Mouse (Mus musculus): ENCODE data around the gene Tubgcp5. TPM values are rescaled to one million over a fixed set of nuclear protein-coding genes. Genes with fewer than 3 reads are reported as not detected.
A peak's percentile ranks its signal among the peaks of the same experiment; 100 is the strongest.

Tubgcp5 gene
- polyA plus RNA-seq, 1 experiment from 2014 or later: 37.1 TPM

DNA sequence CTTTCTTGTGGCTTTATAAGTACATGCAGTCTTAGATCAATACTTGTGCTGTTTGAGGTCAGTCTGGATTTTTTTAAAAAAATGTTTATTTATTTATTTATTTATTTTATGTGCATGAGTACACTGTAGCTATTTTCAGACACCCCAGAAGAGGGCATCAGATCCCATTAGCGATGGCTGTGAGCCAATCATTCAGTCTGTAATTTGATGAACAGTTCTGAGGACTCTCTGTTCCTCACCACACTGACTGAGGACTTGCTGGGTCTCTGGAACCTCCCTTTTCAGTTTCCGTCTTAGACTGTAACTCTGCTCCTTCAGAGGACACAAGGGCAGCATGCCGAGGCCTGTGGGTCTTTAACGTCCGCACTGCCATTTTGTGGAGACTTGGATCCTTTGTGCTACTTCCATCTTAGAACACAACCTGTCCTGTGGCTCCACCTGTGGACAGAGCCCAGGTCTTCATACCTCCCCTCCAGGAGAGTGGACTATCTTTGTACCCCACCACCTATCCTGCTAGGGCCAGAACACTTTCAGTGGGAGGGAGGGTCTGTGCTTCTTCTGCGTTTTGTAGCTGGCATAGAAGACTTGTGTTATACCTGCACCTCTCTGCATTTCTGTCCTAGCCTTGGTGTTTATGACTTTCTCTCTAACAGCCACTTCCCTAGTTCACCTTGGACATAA lies 76.5 kb downstream of the Tubgcp5 start:
- Histone ChIP-seq H3K4me1 (no peaks in the 10 kb centered on the region), H3K4me2 (replicated peaks) (no peak overlapping the region), H3K9me3 (replicated peaks) (no peaks in the 10 kb centered on the region), H3K9ac (no peak overlapping the region), H3K4me3 (replicated peaks) (no peak overlapping the region), H3K27me3 (no peaks in the 10 kb centered on the region), H3K27ac (replicated peaks) (no peak overlapping the region), H3K36me3 (peaks cover 26% of the 10 kb centered on the region)
- 84% methylated on average over 6 of the region's 6 CpGs for WGBS
- ATAC-seq (ENCODE audit: insufficient number of reproducible peaks, low FRiP score, low TSS enrichment, low read depth): 0 out of 2 replicates have a peak, but pooled peaks have one; percentile 19

DNA sequence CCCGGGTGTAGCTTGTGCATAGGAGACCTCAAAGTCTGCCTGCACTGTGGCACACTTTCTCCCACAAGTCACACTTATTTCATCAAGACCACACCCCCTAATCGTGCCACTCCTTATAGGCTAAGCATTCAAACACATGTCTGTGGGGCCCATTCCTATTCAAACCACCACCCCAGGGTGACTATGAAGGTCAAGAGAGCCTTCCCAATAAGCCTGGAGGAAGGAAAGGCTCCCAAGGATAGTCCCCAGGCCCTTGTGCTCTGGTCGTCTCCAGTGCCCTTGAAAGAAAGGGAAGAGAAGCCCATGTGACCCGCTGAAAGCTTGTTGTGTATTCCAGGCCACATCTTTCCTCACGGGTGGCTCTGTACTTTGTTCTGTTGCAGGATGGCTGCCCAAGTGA lies 77.5 kb downstream of the Tubgcp5 start:
- no peaks in the 10 kb centered on the region for H3K9me3 ChIP-seq (replicated peaks)
- WGBS: 78% methylated on average over 5 of the region's 5 CpGs
- H3K27me3 ChIP-seq: no peaks in the 10 kb centered on the region
- no peak for ATAC-seq (ENCODE audit: insufficient number of reproducible peaks, low FRiP score, low TSS enrichment, low read depth)
- no peaks in the 10 kb centered on the region for H3K4me1 ChIP-seq
- H3K4me2 ChIP-seq (replicated peaks): no peak overlapping the region
- no peak overlapping the region for H3K9ac ChIP-seq
- H3K4me3 ChIP-seq (replicated peaks): no peak overlapping the region
- no peak overlapping the region for H3K27ac ChIP-seq (replicated peaks)
- H3K36me3 ChIP-seq: peaks cover 33% of the 10 kb centered on the region

DNA sequence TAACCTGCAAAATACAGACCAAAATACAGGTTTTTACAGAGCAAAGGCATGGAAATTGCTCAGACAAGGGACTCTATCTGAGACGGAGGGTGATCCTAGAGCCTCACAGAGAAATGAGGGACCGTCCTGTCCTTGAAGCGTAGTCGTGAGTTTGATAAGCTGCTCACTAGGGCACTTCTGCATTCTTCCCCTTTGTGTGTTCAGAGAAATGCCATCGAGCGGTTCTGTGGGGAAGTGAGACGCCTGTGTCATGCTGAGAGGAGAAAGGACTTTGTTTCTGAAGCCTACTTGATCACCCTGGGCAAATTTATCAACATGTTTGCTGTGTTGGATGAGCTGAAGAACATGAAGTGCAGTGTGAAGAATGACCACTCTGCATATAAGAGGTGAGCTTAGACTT lies 80.7 kb downstream of the Tubgcp5 start:
- Histone ChIP-seq H3K4me3 (replicated peaks) (no peak overlapping the region), H3K27ac (replicated peaks) (no peak overlapping the region), H3K9me3 (replicated peaks) (no peaks in the 10 kb centered on the region), H3K9ac (no peak overlapping the region), H3K27me3 (no peaks in the 10 kb centered on the region), H3K4me1 (no peaks in the 10 kb centered on the region), H3K4me2 (replicated peaks) (no peak overlapping the region), H3K36me3 (peaks cover 65% of the 10 kb centered on the region)
- no peak for ATAC-seq (ENCODE audit: insufficient number of reproducible peaks, low FRiP score, low TSS enrichment, low read depth)
- WGBS: 93% methylated on average over 7 of the region's 7 CpGs

DNA sequence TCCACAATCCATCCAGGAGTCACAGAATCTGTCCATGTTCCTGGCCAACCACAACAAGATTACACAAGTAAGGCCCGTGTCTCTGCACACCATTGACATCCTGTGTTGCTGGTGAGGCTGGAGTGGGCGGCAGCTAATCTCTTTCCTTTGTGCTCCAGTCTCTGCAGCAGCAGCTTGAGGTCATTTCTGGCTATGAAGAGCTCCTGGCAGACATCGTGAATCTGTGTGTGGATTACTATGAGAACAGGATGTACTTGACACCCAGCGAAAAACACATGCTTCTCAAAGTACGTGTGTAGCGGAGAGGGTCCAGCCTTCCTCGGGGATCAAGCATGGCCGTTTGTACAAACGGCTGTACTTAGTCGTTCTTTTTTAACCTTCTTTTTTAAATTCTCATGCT lies 83.8 kb downstream of the Tubgcp5 start:
- WGBS: 88% methylated on average over 10 of the region's 10 CpGs
- Histone ChIP-seq H3K9ac (no peak overlapping the region), H3K27me3 (no peaks in the 10 kb centered on the region), H3K4me3 (replicated peaks) (no peak overlapping the region), H3K4me1 (no peaks in the 10 kb centered on the region), H3K4me2 (replicated peaks) (no peak overlapping the region), H3K9me3 (replicated peaks) (no peaks in the 10 kb centered on the region), H3K36me3 (peaks cover 89% of the 10 kb centered on the region), H3K27ac (replicated peaks) (no peak overlapping the region)
- no peak for ATAC-seq (ENCODE audit: insufficient number of reproducible peaks, low FRiP score, low TSS enrichment, low read depth)

DNA sequence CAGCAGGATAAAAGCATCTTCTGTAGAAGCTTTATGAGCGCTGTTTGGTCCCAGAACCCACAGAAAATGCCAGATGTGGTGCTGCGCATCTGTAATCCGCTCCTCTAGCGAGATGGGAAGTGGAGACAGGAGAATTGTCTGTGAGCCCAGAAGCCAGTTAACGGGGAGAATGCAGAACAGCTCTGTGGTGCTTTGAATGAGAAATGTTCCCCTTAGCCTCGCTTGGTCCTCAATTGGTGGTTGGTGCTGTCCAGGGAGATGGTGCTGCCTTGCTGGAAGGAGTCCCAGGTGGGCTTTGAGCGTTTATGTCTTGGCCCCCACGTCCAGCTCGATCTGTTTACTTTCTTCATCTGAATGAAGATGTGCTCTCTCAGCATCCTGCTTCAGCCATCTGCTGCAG lies 86.9 kb downstream of the Tubgcp5 start:
- Histone ChIP-seq H3K4me2 (replicated peaks) (no peak overlapping the region), H3K36me3 (peaks cover 68% of the 10 kb centered on the region), H3K4me3 (replicated peaks) (no peak overlapping the region), H3K9ac (no peak overlapping the region), H3K4me1 (no peaks in the 10 kb centered on the region), H3K27me3 (no peaks in the 10 kb centered on the region), H3K27ac (replicated peaks) (no peak overlapping the region), H3K9me3 (replicated peaks) (no peaks in the 10 kb centered on the region)
- ATAC-seq (ENCODE audit: insufficient number of reproducible peaks, low FRiP score, low TSS enrichment, low read depth): no peak
- WGBS: 79% methylated on average over 9 of the region's 9 CpGs

Other genes with a start within 250 kb of the Tubgcp5 start
- gene Siglech, start 26.0 kb upstream of the Tubgcp5 start, polyA plus RNA-seq (2015; fragmentation: Nextera tagmentation; extraction: Ambion mirVana): 0.92 and 1.1 TPM in 2 replicates
- gene Cyfip1, start 47.6 kb downstream of the Tubgcp5 start, polyA plus RNA-seq (2015; fragmentation: Nextera tagmentation; extraction: Ambion mirVana): 106 and 110 TPM in 2 replicates
- gene Nipa2, start 168.3 kb downstream of the Tubgcp5 start, polyA plus RNA-seq (2015; fragmentation: Nextera tagmentation; extraction: Ambion mirVana): 36.8 and 38.3 TPM in 2 replicates
- gene Nipa1, start 225.8 kb downstream of the Tubgcp5 start, polyA plus RNA-seq (2015; fragmentation: Nextera tagmentation; extraction: Ambion mirVana): 8.7 and 9.2 TPM in 2 replicates